In the genomic region with DNA sequence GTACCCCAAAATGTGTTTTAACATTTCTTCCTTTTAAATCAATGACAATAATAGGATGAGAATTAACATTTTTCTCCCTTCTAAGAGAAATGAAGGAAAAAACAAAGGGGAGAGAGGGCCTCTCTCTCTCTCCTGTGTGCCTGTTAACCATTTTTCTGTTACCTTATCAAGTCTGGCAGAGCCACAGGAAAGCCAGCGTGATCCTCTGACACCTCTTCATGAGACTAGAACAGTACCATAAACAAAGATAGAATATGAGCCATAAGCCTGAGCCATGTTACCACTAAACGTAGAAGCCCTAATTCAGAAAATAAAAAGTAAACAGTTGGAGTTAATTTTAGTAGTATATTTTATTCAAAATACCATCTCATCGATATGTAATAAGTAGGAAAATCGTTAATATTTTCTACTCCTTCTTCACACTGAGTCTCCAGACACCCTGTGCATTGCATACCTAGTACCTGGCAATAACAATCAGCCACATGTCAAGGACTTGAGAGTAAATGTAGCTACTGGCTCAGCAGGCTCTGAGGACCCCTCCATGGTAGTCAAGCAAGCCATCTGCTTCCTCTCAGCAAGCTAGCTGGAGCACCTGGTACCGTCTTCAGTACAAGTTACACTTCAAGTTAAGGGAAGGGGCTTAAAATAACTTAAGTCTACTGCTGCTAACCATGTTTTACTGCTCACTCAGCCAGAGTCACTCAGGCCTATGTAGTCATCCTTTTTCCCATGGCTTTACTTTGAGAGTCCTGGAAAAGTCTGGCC, we compare ENCODE assay signal across 8 mouse cellular contexts. TPM values are rescaled to one million over a fixed set of nuclear protein-coding genes. Genes with fewer than 3 reads are reported as not detected.
DNase-seq lines count a peak whose midpoint lies in the region; ATAC-seq and TF ChIP-seq lines count a peak whose summit lies in the region.

No protein-coding gene starts in this region.

- DNase-seq in cerebellum, adult 2 months = peak; percentile 57 to 68
- no peak for DNase-seq in cerebellum, adult 11-12 months
- no peak for DNase-seq in spleen, adult 2 months (ENCODE audit: low read depth in 1 of 2, low spot score in 2 of 2)
- DNase-seq in spleen, adult 18-20 months = no peak
- DNase-seq in limb, embryonic 11.5 days (ENCODE audit: low spot score) = no peak
- no peak for DNase-seq in yolk sac, embryonic 10.5 days (ENCODE audit: low spot score)

- TF ChIP-seq POLR2A in cerebellum, adult 2 months (IDR thresholded peaks at IDR 0.05; ENCODE audit: borderline replicate concordance, insufficient read depth, low read length) = no peak
- no peak for TF ChIP-seq POLR2A in spleen, adult 2 months (IDR thresholded peaks at IDR 0.05; ENCODE audit: low read depth, low read length)

- peak overlapping the region; percentile 70 for H3K27ac ChIP-seq in cerebellum, adult 2 months (ENCODE audit: insufficient read depth, low read length)
- no peak overlapping the region for H3K27ac ChIP-seq in spleen, adult 2 months (ENCODE audit: insufficient read depth, low read length)
- no peak overlapping the region for H3K27ac ChIP-seq in limb, embryonic 11.5 days (replicated peaks; ENCODE audit: low read depth, low read length)
- 0 out of 2 replicates have a peak overlapping the region, but pooled peaks have one; percentile 8 for H3K27ac ChIP-seq in stomach, embryonic 16.5 days (ENCODE audit: low read length)

- peak overlapping the region; percentile 36; the same call in 1 of the 2 replicates for H3K9ac ChIP-seq in limb, embryonic 11.5 days (ENCODE audit: low read length)
- H3K9ac ChIP-seq in stomach, embryonic 16.5 days (ENCODE audit: low read length) = peak overlapping the region; percentile 91

- no peaks in the 10 kb centered on the region for H3K9me3 ChIP-seq in limb, embryonic 11.5 days (ENCODE audit: control insufficient read depth, low read length)
- H3K9me3 ChIP-seq in stomach, embryonic 16.5 days (replicated peaks; ENCODE audit: control insufficient read depth, low read length) = no peaks in the 10 kb centered on the region

- H3K36me3 ChIP-seq in spleen, adult 2 months (ENCODE audit: control insufficient read depth, insufficient read depth, low read length) = no peaks in the 10 kb centered on the region
- no peaks in the 10 kb centered on the region for H3K36me3 ChIP-seq in limb, embryonic 11.5 days (ENCODE audit: control insufficient read depth, insufficient read depth, low read length)
- no peaks in the 10 kb centered on the region for H3K36me3 ChIP-seq in stomach, embryonic 16.5 days (ENCODE audit: control insufficient read depth, insufficient read depth, low read length)

- 11% methylated on average over 5 of the region's 5 CpGs for WGBS in cerebellum, adult 2 months
- 72% methylated on average over 5 of the region's 5 CpGs for WGBS in spleen, adult 2 months
- WGBS in limb, embryonic 11.5 days = 64% methylated on average over 5 of the region's 5 CpGs
- WGBS in stomach, embryonic 16.5 days = 55% methylated on average over 5 of the region's 5 CpGs

- H3K27me3 ChIP-seq in cerebellum, adult 2 months (ENCODE audit: control insufficient read depth, insufficient read depth, low read length) = no peaks in the 10 kb centered on the region
- H3K27me3 ChIP-seq in spleen, adult 2 months (ENCODE audit: control insufficient read depth, insufficient read depth, low read length) = no peaks in the 10 kb centered on the region
- H3K27me3 ChIP-seq in limb, embryonic 11.5 days (ENCODE audit: control insufficient read depth, insufficient read depth, low read length) = no peaks in the 10 kb centered on the region
- no peaks in the 10 kb centered on the region for H3K27me3 ChIP-seq in stomach, embryonic 16.5 days (ENCODE audit: control insufficient read depth, insufficient read depth, low read length)

- H3K4me3 ChIP-seq in cerebellum, adult 2 months (replicated peaks; ENCODE audit: insufficient read depth, low read depth, low read length) = peak overlapping the region; percentile 68
- H3K4me3 ChIP-seq in spleen, adult 2 months (ENCODE audit: extremely low read depth, insufficient read depth, insufficient read length) = 0 out of 2 replicates have a peak overlapping the region, but pooled peaks have one; percentile 21
- peak overlapping the region; percentile 85 for H3K4me3 ChIP-seq in limb, embryonic 11.5 days (ENCODE audit: low read depth, low read length)
- peak overlapping the region; percentile 89 for H3K4me3 ChIP-seq in stomach, embryonic 16.5 days (replicated peaks; ENCODE audit: low read length)

- peaks cover 13% of the 10 kb centered on the region for H3K4me1 ChIP-seq in cerebellum, adult 2 months (ENCODE audit: control insufficient read depth, insufficient read depth, low read length)
- peaks cover 9% of the 10 kb centered on the region; the same call in 1 of the 2 replicates for H3K4me1 ChIP-seq in spleen, adult 2 months (ENCODE audit: control insufficient read depth, insufficient read depth, insufficient read length)
- H3K4me1 ChIP-seq in limb, embryonic 11.5 days (ENCODE audit: control insufficient read depth, insufficient read depth, low read length) = peaks cover 16% of the 10 kb centered on the region
- H3K4me1 ChIP-seq in stomach, embryonic 16.5 days (ENCODE audit: control insufficient read depth, insufficient read depth, low read length) = peaks cover 42% of the 10 kb centered on the region

- peak overlapping the region; percentile 86 for H3K4me2 ChIP-seq in limb, embryonic 11.5 days (ENCODE audit: low read depth, severe bottlenecking)
- H3K4me2 ChIP-seq in stomach, embryonic 16.5 days (ENCODE audit: low read depth, low read length) = peak overlapping the region; percentile 57

- TF ChIP-seq CTCF in cerebellum, adult 2 months (IDR thresholded peaks at IDR 0.05; ENCODE audit: borderline replicate concordance, insufficient read depth, low read depth, low read length) = no peak
- no peak for TF ChIP-seq CTCF in spleen, adult 2 months (IDR thresholded peaks at IDR 0.05; ENCODE audit: extremely low read depth, insufficient read depth, insufficient read length, insufficient replicate concordance)

- no peak for ATAC-seq in limb, embryonic 11.5 days (ENCODE audit: insufficient number of reproducible peaks, low FRiP score, low TSS enrichment, low read depth)
- no peak for ATAC-seq in stomach, embryonic 16.5 days (ENCODE audit: insufficient read depth, low FRiP score)
- ATAC-seq in inflammation-experienced regulatory T-cells, adult 6 months = no peak

RNA-seq across cellular contexts. Expression of gene Cnksr3, which starts 2.2 kb away (rescaled TPM):
- polyA plus RNA-seq in cerebellum, adult 2 months (2012; rRNA removed) = 35.9 and 43.3 TPM in 2 replicates
- polyA plus RNA-seq in spleen, adult 2 months (2012; rRNA removed) = 5.8 TPM in 2 replicates
- 11.8 and 11.9 TPM in 2 replicates for polyA plus RNA-seq in limb, embryonic 11.5 days (2014; fragmentation: Nextera tagmentation; extraction: Ambion mirVana)
- 14.1 and 14.8 TPM in 2 replicates for polyA plus RNA-seq in stomach, embryonic 16.5 days (2015; fragmentation: Nextera tagmentation; extraction: Ambion mirVana)
- 1 to 10 TPM in 2 of 3 experiments, under 1 TPM in 1; 0.36 to 4.3 (median 3.3) TPM for polyA plus RNA-seq in inflammation-experienced regulatory T-cells, adult 6 months (2017; shearing (Covaris generic))

Comparison
In these comparisons a context has a peak if more than half of its experiments do, and no peak if none do; other contexts are left out.
1. DNase-seq: peak in cerebellum, adult 2 months (2 of 2); none in cerebellum, adult 11-12 months (single experiment), spleen, adult 2 months (0 of 2), spleen, adult 18-20 months (0 of 2), limb, embryonic 11.5 days (single experiment) and yolk sac, embryonic 10.5 days (single experiment).
2. H3K27ac ChIP-seq: peak in cerebellum, adult 2 months (single experiment) and stomach, embryonic 16.5 days (single experiment); none in spleen, adult 2 months (single experiment) and limb, embryonic 11.5 days (single experiment).
3. H3K4me3 ChIP-seq: peak in every context shown above with its lines; median percentile 89 in stomach, embryonic 16.5 days; 85 in limb, embryonic 11.5 days; 68 in cerebellum, adult 2 months; 21 in spleen, adult 2 months.